Mouse (Mus musculus): ENCODE data around the gene Mpp4. TPM values are rescaled to one million over a fixed set of nuclear protein-coding genes. Genes with fewer than 3 reads are reported as not detected.
A peak's percentile ranks its signal among the peaks of the same experiment; 100 is the strongest.

Gene Mpp4
- 0.25 and 0.33 TPM in 2 replicates for polyA plus RNA-seq (2016; fragmentation: Nextera tagmentation; extraction: Ambion mirVana)

- H3K4me1 ChIP-seq = peaks cover 34% of the 10 kb centered on the region
- WGBS = 28% methylated on average over 12 of the region's 12 CpGs
- H3K27me3 ChIP-seq (ENCODE audit: low read depth, poor library complexity, severe bottlenecking) = peaks cover 12% of the 10 kb centered on the region; the same call in 1 of the 2 replicates
- H3K36me3 ChIP-seq = peaks cover 31% of the 10 kb centered on the region
- no peak within 1 kb of the TSS for H3K4me3 ChIP-seq
- no peak for DNase-seq (ENCODE audit: low spot score)
- H3K27ac ChIP-seq (replicated peaks) = peak within 1 kb of the TSS; percentile 38; the same call in 1 of the 2 replicates
- no peaks in the 10 kb centered on the region; the same call in 1 of the 2 replicates for H3K9me3 ChIP-seq (replicated peaks)
These were observed at the start of gene Mpp4 for GRCm38 (mm10) chr1:59163030-59163461. Gene Mpp4 (minus strand): TSS chr1:59163389.

DNA sequence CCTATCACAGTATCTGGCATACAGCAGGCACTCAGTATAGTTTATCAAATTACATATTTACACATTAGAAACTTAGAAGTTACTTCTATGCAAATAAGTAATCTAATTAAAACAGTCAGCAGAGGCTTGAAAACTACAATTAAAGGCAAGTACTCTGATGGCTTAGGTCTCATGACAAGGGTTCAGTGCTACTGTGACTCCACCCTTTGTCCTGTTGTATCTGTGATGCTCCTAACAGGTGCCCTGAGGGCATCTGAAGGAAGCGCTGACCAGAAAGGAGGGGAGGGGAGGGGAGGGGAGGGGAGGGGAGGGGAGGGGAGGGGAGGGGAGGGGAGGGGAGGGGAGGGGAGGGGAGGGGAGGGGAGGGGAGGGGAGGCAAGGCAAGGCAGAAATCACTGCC is 49.8 kb upstream of the Mpp4 start:
- Histone ChIP-seq H3K9me3 (replicated peaks) (no peaks in the 10 kb centered on the region), H3K4me1 (no peaks in the 10 kb centered on the region), H3K27me3 (ENCODE audit: low read depth, poor library complexity, severe bottlenecking) (no peaks in the 10 kb centered on the region), H3K27ac (replicated peaks) (no peak overlapping the region), H3K4me3 (no peak overlapping the region), H3K36me3 (peaks cover 39% of the 10 kb centered on the region)
- no peak for DNase-seq (ENCODE audit: low spot score)
- WGBS = no CpG with 5 or more reads among the region's 1 CpGs

- no peak for DNase-seq (ENCODE audit: low spot score)
- Histone ChIP-seq H3K27ac (replicated peaks) (no peak overlapping the region), H3K9me3 (replicated peaks) (no peaks in the 10 kb centered on the region), H3K36me3 (peaks cover 43% of the 10 kb centered on the region), H3K27me3 (ENCODE audit: low read depth, poor library complexity, severe bottlenecking) (no peaks in the 10 kb centered on the region), H3K4me3 (no peak overlapping the region), H3K4me1 (no peaks in the 10 kb centered on the region)
- 85% methylated on average over 5 of the region's 5 CpGs for WGBS
These were observed 49.0 kb upstream of the Mpp4 start for GRCm38 (mm10) chr1:59212076-59212779.

DNA sequence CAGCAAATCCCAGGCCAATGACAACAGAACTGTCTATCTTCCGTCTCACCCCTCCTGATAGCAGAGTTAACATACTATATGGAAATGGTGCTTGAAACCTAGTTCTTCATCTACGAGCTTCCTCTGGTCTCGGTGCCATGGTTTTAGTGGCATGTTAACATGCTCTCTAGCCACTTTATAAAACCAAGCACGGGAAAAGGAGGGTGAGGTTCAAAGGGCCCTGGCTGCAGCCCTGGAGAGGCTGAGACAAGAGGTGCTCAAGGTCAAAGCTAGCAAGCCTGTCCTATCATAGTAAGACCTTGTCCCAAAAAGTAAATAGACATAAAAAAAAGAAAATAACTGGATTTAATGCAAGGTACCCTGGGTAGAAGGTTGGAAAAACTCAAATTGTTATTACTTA is 48.5 kb upstream of the Mpp4 start:
- Histone ChIP-seq H3K9me3 (replicated peaks) (no peaks in the 10 kb centered on the region), H3K36me3 (peaks cover 43% of the 10 kb centered on the region), H3K4me3 (no peak overlapping the region), H3K27me3 (ENCODE audit: low read depth, poor library complexity, severe bottlenecking) (no peaks in the 10 kb centered on the region), H3K4me1 (no peaks in the 10 kb centered on the region), H3K27ac (replicated peaks) (no peak overlapping the region)
- DNase-seq (ENCODE audit: low spot score) = no peak
- WGBS = 90% methylated on average over 4 of the region's 4 CpGs

DNA sequence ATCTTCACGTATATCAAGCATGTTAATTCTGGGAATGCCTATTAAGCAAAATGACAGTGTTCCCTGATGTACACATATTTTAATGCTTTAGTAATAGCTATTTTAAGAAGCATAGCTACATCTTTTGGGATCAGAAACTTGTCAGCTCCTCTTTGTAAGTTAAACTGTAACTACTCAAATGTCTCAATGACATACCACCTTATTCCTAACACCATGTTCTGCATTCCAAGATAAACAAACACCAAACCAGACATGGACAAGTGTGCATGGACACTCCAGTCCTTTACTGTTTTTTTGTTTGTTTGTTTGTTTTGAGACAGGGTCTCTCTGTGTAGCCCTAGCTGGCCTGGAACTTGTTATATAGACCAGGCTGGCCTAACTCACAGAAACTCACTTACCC is 45.1 kb upstream of the Mpp4 start:
- H3K9me3 ChIP-seq (replicated peaks) = no peaks in the 10 kb centered on the region
- DNase-seq (ENCODE audit: low spot score) = no peak
- H3K27me3 ChIP-seq (ENCODE audit: low read depth, poor library complexity, severe bottlenecking) = no peaks in the 10 kb centered on the region
- no peaks in the 10 kb centered on the region for H3K4me1 ChIP-seq
- no peak overlapping the region for H3K27ac ChIP-seq (replicated peaks)
- whole genome bisulfite sequencing = 94% methylated on average over 1 of the region's 1 CpGs
- H3K36me3 ChIP-seq = peaks cover 23% of the 10 kb centered on the region
- no peak overlapping the region for H3K4me3 ChIP-seq

GRCm38 (mm10) chr1:59204489-59204888 is 41.3 kb upstream of the Mpp4 start:
- no peaks in the 10 kb centered on the region for H3K4me1 ChIP-seq
- H3K9me3 ChIP-seq (replicated peaks) = no peaks in the 10 kb centered on the region
- H3K27me3 ChIP-seq (ENCODE audit: low read depth, poor library complexity, severe bottlenecking) = no peaks in the 10 kb centered on the region
- no peak overlapping the region for H3K27ac ChIP-seq (replicated peaks)
- no peak for DNase-seq (ENCODE audit: low spot score)
- H3K4me3 ChIP-seq = no peak overlapping the region
- 78% methylated on average over 1 of the region's 1 CpGs for WGBS
- peaks cover 31% of the 10 kb centered on the region for H3K36me3 ChIP-seq

GRCm38 (mm10) chr1:59202367-59202766 is 39.2 kb upstream of the Mpp4 start:
- Histone ChIP-seq H3K27me3 (ENCODE audit: low read depth, poor library complexity, severe bottlenecking) (no peaks in the 10 kb centered on the region), H3K27ac (replicated peaks) (no peak overlapping the region), H3K9me3 (replicated peaks) (no peaks in the 10 kb centered on the region), H3K4me3 (no peak overlapping the region), H3K4me1 (no peaks in the 10 kb centered on the region), H3K36me3 (peaks cover 30% of the 10 kb centered on the region)
- no peak for DNase-seq (ENCODE audit: low spot score)
- 93% methylated on average over 10 of the region's 10 CpGs for WGBS

- no peaks in the 10 kb centered on the region for H3K9me3 ChIP-seq (replicated peaks)
- H3K27ac ChIP-seq (replicated peaks) = no peak overlapping the region
- WGBS = 85% methylated on average over 1 of the region's 1 CpGs
- no peaks in the 10 kb centered on the region for H3K4me1 ChIP-seq
- no peaks in the 10 kb centered on the region for H3K27me3 ChIP-seq (ENCODE audit: low read depth, poor library complexity, severe bottlenecking)
- no peak overlapping the region for H3K4me3 ChIP-seq
- peaks cover 30% of the 10 kb centered on the region for H3K36me3 ChIP-seq
- no peak for DNase-seq (ENCODE audit: low spot score)
These were observed 38.4 kb upstream of the Mpp4 start for GRCm38 (mm10) chr1:59201561-59201960.

DNA sequence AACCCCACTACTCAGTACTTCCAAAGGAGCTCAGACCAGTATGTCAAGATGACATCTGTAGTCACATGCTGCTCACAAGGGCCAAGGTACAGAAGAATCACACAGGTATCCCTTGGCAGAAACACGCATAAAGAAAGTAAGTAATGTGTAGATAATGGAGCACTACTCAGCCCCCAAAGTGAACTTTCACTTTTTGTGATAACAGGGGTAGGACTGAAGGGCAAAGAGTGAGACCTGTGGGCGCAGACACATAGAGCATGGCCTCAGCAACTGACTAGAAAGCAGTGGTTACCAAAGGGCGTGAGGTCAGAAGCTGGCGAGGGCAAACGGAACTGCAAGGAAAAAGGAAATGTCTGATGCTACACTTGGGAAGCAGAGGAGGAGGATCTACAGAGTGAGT is 37.8 kb upstream of the Mpp4 start:
- Histone ChIP-seq H3K36me3 (peaks cover 32% of the 10 kb centered on the region), H3K4me1 (no peaks in the 10 kb centered on the region), H3K9me3 (replicated peaks) (no peaks in the 10 kb centered on the region), H3K27ac (replicated peaks) (no peak overlapping the region), H3K27me3 (ENCODE audit: low read depth, poor library complexity, severe bottlenecking) (no peaks in the 10 kb centered on the region), H3K4me3 (no peak overlapping the region)
- DNase-seq (ENCODE audit: low spot score) = no peak
- 88% methylated on average over 5 of the region's 5 CpGs for WGBS

DNA sequence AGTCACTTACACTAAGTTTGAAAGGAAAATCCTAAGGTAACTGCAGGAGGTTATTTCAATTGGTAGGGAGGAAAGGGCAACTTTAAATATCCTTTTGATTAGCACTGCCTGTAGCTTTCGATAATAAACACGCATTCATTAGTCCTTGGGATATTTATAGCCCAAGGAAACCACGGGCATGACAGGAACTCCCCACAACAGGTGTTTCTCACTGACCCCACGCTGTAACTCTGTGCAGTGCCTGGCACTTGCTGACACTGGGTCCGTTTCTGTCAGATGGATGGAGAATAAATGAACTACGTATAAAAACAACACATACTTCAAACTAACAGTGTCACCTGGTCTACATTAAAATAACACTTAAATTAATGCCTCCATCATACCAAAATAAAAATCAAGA is 31.8 kb upstream of the Mpp4 start:
- H3K4me3 ChIP-seq = no peak overlapping the region
- DNase-seq (ENCODE audit: low spot score) = no peak
- no peaks in the 10 kb centered on the region for H3K9me3 ChIP-seq (replicated peaks)
- no peak overlapping the region for H3K27ac ChIP-seq (replicated peaks)
- WGBS = 87% methylated on average over 6 of the region's 6 CpGs
- no peaks in the 10 kb centered on the region for H3K27me3 ChIP-seq (ENCODE audit: low read depth, poor library complexity, severe bottlenecking)
- H3K36me3 ChIP-seq = peaks cover 45% of the 10 kb centered on the region
- no peaks in the 10 kb centered on the region for H3K4me1 ChIP-seq

- WGBS = 81% methylated on average over 5 of the region's 5 CpGs
- Histone ChIP-seq H3K9me3 (replicated peaks) (no peaks in the 10 kb centered on the region), H3K27me3 (ENCODE audit: low read depth, poor library complexity, severe bottlenecking) (no peaks in the 10 kb centered on the region), H3K4me3 (no peak overlapping the region), H3K36me3 (peaks cover 36% of the 10 kb centered on the region), H3K4me1 (no peaks in the 10 kb centered on the region), H3K27ac (replicated peaks) (no peak overlapping the region)
- DNase-seq (ENCODE audit: low spot score) = no peak
These were observed 24.6 kb upstream of the Mpp4 start for GRCm38 (mm10) chr1:59187786-59188185.

DNA sequence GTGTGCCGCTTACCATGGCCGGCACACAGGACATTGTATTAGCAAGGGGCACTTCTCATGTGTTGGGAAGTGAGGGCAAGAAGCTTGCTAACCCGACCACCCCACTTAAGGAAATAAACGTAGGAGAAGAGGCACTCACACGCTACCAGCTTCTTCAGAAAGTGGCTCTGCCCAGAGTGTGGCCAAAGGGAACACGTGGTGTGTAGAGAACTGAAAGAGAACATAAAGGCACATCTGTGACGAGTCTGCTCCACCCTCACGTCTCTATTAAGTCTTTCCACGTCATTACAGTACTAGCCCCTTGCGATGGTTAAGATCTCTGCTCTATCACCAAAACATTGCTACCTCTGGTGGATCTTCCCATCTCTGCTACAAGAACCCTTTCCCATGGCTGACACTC is 23.1 kb upstream of the Mpp4 start:
- no peaks in the 10 kb centered on the region for H3K9me3 ChIP-seq (replicated peaks)
- peaks cover 35% of the 10 kb centered on the region for H3K36me3 ChIP-seq
- H3K4me3 ChIP-seq = no peak overlapping the region
- no peak overlapping the region for H3K27ac ChIP-seq (replicated peaks)
- 90% methylated on average over 10 of the region's 10 CpGs for WGBS
- no peaks in the 10 kb centered on the region for H3K4me1 ChIP-seq
- no peaks in the 10 kb centered on the region for H3K27me3 ChIP-seq (ENCODE audit: low read depth, poor library complexity, severe bottlenecking)
- DNase-seq (ENCODE audit: low spot score) = no peak

DNA sequence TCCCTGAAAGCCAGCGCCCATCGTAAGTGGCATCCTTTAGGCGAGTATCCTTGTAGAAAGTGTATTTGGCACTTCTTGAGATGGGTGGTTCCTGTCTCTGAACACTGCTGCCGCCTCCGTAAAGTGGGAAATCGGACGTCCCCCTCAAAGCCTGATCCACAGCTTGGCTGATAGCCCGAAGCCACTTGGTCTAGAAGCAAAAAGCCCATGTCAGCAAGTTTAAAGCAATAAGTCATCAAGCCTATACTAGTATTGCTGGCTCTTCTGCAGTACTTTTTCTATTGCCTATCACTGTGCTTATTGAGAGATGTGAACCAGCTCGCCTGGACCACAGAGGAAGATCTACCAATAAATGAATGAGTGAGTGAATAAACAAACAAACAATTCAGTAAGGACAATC is 22.2 kb upstream of the Mpp4 start:
- H3K36me3 ChIP-seq = peaks cover 29% of the 10 kb centered on the region
- 93% methylated on average over 9 of the region's 9 CpGs for WGBS
- no peaks in the 10 kb centered on the region for H3K9me3 ChIP-seq (replicated peaks)
- H3K27me3 ChIP-seq (ENCODE audit: low read depth, poor library complexity, severe bottlenecking) = no peaks in the 10 kb centered on the region
- no peak for DNase-seq (ENCODE audit: low spot score)
- no peaks in the 10 kb centered on the region for H3K4me1 ChIP-seq
- no peak overlapping the region for H3K27ac ChIP-seq (replicated peaks)
- no peak overlapping the region for H3K4me3 ChIP-seq
